Mouse (Mus musculus) liver, embryonic 14.5 days (tissue): ENCODE data around the gene Tef. TPM values are rescaled to one million over a fixed set of nuclear protein-coding genes. Genes with fewer than 3 reads are reported as not detected.

Experiments
- ATAC-seq: fragments of 200-750 bp; cut with Nextera tagmentation; 2 replicates; pipeline ENCODE4 v1.8.0; 2017; ENCODE audit warnings: moderate number of reproducible peaks, mild to moderate bottlenecking, moderate library complexity; ENCODE audit not compliant: insufficient read depth
- DNase-seq, 3 experiments: peaks; one replicate each; pipeline ENCODE4 v3.0.0-alpha.2; 2012 to 2013; ENCODE audit warnings: low read depth in 3 of 3, low spot score in 3 of 3
- H3K27ac ChIP-seq: fragments of 300-500 bp; sonication (generic); 2 replicates; pipeline ENCODE4 v1.5.1; 2014; ENCODE audit warnings: moderate library complexity, mild to moderate bottlenecking, control low read depth, inconsistent platforms
- H3K27me3 ChIP-seq: fragments of 300-500 bp; sonication (generic); 2 replicates; pipeline ENCODE4 v1.6.1; 2014; ENCODE audit warnings: mild to moderate bottlenecking, low read length, moderate library complexity; ENCODE audit not compliant: control insufficient read depth, insufficient read depth
- H3K36me3 ChIP-seq: fragments of 300-500 bp; sonication (generic); replicated peaks from 2 replicates; pipeline ENCODE4 v1.6.1; 2014; ENCODE audit warnings: low read depth; ENCODE audit not compliant: control insufficient read depth, insufficient read depth
- H3K4me1 ChIP-seq, 2 experiments: fragments of 200-500 bp in 1 of 2; fragments of 300-500 bp in 1 of 2; sonication (generic) in 1 of 2; replicated peaks; 2 replicates each; pipeline ENCODE4 v1.6.1; 2012 to 2014; ENCODE audit warnings: antibody characterized with exemption in 1 of 2, inconsistent platforms in 1 of 2, low read length in 1 of 2; ENCODE audit not compliant: control insufficient read depth in 2 of 2, insufficient read depth in 2 of 2
- H3K4me2 ChIP-seq: fragments of 300-500 bp; sonication (generic); 2 replicates; pipeline ENCODE4 v1.6.1; 2014; ENCODE audit warnings: low read depth, mild to moderate bottlenecking, control low read depth, moderate library complexity
- H3K4me3 ChIP-seq, 2 experiments: fragments of 200-500 bp in 1 of 2; fragments of 300-500 bp in 1 of 2; sonication (generic) in 1 of 2; 2 replicates each; pipeline ENCODE4 v1.5.1; 2012 to 2014; ENCODE audit warnings: low read depth in 2 of 2, low read length in 2 of 2, mild to moderate bottlenecking in 2 of 2, control low read depth in 1 of 2, inconsistent platforms in 1 of 2, moderate library complexity in 1 of 2; ENCODE audit not compliant: insufficient read depth in 1 of 2
- H3K9ac ChIP-seq: fragments of 300-500 bp; sonication (generic); replicated peaks from 2 replicates; pipeline ENCODE4 v1.6.1; 2014; ENCODE audit warnings: mild to moderate bottlenecking, control low read depth, moderate library complexity
- H3K9me3 ChIP-seq: fragments of 300-500 bp; sonication (generic); 2 replicates; pipeline ENCODE4 v1.6.1; 2016; ENCODE audit warnings: low read length, mixed read lengths; ENCODE audit not compliant: control insufficient read depth
- CTCF ChIP-seq: IDR thresholded peaks from 2 replicates; pipeline ENCODE4 v1.5.1; 2016; ENCODE audit warnings: antibody characterized with exemption, low read depth, control low read depth
- EP300 ChIP-seq: IDR thresholded peaks from 2 replicates; pipeline ENCODE4 v1.6.1; 2016; ENCODE audit warnings: antibody characterized with exemption, low read depth
- WGBS: fragments of 180-500 bp; shearing (Covaris S2); extraction: QIAGEN DNeasy Blood & Tissue Kit; methylation state at CpG from one replicate; pipeline ENCODE4 v1.1.7; 2014; ENCODE audit not compliant: insufficient replicate concordance; 5-methylcytosine and 5-hydroxymethylcytosine counted together
- polyA plus RNA-seq, 2 experiments: library from polyadenylated mRNA; depleted of rRNA in 1 of 2; stranded (reverse) in 1 of 2; unstranded in 1 of 2; fragments of >200 nt; fragmentation: Nextera tagmentation in 1 of 2; extraction: Ambion mirVana in 1 of 2; gene quantifications; 2 replicates each; pipeline versions ENCODE4 v1.2.1 to v1.2.3; 2012 to 2014

Tef gene
- polyA plus RNA-seq, 2 experiments, result 2.7 to 5.1 TPM

GRCm38 (mm10) chr15:81814716-81815370 lies 12.6 kb downstream of the Tef start:
- no peaks in the 10 kb centered on the region for H3K27me3 ChIP-seq
- no peak overlapping the region for H3K9ac ChIP-seq
- H3K4me1 ChIP-seq, result peaks cover 8 to 17% of the 10 kb centered on the region in 2 experiments; a peak in 3 of 4 replicates
- no peak overlapping the region for H3K4me2 ChIP-seq
- H3K4me3 ChIP-seq, result no peak overlapping the region
- no peaks in the 10 kb centered on the region for H3K9me3 ChIP-seq
- H3K27ac ChIP-seq, result no peak overlapping the region
- no peaks in the 10 kb centered on the region for H3K36me3 ChIP-seq
- TF ChIP-seq EP300, result no peak
- TF ChIP-seq CTCF, result no peak
- ATAC-seq (no peak), DNase-seq (no peak)
- WGBS, result 57% methylated on average over 12 of the region's 12 CpGs

DNA sequence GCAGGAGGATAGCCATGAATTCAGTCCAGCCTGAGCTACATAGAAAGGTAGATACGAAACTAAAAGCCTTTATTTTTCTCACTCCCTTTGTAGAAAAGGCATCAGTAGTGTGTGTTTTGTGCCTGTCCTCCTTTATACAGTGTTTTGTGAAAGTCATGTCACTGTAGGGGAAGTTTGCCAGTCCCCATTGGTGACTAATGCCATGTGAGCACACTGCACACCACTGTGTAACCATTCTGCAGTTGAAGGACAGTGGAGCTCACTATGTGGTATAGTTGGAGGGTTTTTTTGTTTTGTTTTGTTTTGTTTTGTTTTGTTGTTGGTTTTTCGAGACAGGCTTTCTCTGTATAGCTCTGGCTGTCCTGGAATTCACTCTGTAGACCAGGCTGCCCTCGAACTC lies 16.2 kb downstream of the Tef start:
- H3K4me1 ChIP-seq, result no peaks in the 10 kb centered on the region
- no peak overlapping the region for H3K4me3 ChIP-seq
- no peak for DNase-seq
- no peak for ATAC-seq
- H3K36me3 ChIP-seq, result no peaks in the 10 kb centered on the region
- TF ChIP-seq CTCF (no peak), EP300 (no peak)
- H3K9me3 ChIP-seq, result no peaks in the 10 kb centered on the region
- no peak overlapping the region for H3K9ac ChIP-seq
- no peaks in the 10 kb centered on the region for H3K27me3 ChIP-seq
- H3K27ac ChIP-seq, result no peak overlapping the region
- H3K4me2 ChIP-seq, result no peak overlapping the region
- WGBS, result 61% methylated on average over 3 of the region's 3 CpGs

- H3K4me1 ChIP-seq, result no peaks in the 10 kb centered on the region
- no peak overlapping the region for H3K4me2 ChIP-seq
- H3K4me3 ChIP-seq, result no peak overlapping the region
- TF ChIP-seq CTCF (no peak), EP300 (no peak)
- 60% methylated on average over 3 of the region's 3 CpGs for WGBS
- no peaks in the 10 kb centered on the region for H3K9me3 ChIP-seq
- no peak overlapping the region for H3K9ac ChIP-seq
- ATAC-seq, result no peak
- DNase-seq, result no peak
- H3K27ac ChIP-seq, result no peak overlapping the region
- H3K36me3 ChIP-seq, result no peaks in the 10 kb centered on the region
- H3K27me3 ChIP-seq, result no peaks in the 10 kb centered on the region
These were observed 20.4 kb downstream of the Tef start for GRCm38 (mm10) chr15:81822631-81823030.

DNA sequence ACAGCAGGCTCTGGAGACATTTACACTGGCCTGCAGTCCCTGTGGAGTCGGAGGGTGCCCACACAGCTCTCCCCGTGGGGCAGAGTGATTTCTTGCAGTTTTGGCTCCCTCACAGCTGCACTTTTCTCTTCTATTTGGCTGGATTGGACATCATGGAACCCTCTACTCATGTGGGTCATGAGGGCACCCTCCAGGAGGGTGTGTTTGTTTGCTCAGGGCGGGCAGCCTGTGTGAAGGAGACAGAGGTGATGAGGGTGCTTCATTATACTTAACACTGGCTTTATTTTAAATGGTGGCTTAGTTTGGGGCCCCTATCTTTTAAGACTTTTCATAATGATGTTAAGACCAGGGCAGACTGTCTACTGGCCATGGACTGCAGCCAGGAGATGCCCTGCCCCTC lies 22.6 kb downstream of the Tef start:
- H3K36me3 ChIP-seq, result no peaks in the 10 kb centered on the region
- no peaks in the 10 kb centered on the region for H3K9me3 ChIP-seq
- H3K27ac ChIP-seq, result no peak overlapping the region
- H3K27me3 ChIP-seq, result no peaks in the 10 kb centered on the region
- H3K9ac ChIP-seq, result no peak overlapping the region
- no peak for TF ChIP-seq EP300
- no peak for TF ChIP-seq CTCF
- H3K4me3 ChIP-seq, result no peak overlapping the region
- no peak for DNase-seq
- WGBS, result 73% methylated on average over 3 of the region's 3 CpGs
- H3K4me2 ChIP-seq, result no peak overlapping the region
- ATAC-seq, result no peak
- no peaks in the 10 kb centered on the region for H3K4me1 ChIP-seq

- Histone ChIP-seq H3K4me2 (no peak overlapping the region), H3K27ac (no peak overlapping the region), H3K9ac (no peak overlapping the region), H3K36me3 (no peaks in the 10 kb centered on the region), H3K4me1 (0 out of 4 replicates have a peak, but pooled peaks cover 0 to 2% of the 10 kb centered on the region in 2 experiments), H3K4me3 (no peak overlapping the region), H3K27me3 (no peaks in the 10 kb centered on the region), H3K9me3 (no peaks in the 10 kb centered on the region)
- DNase-seq (no peak), ATAC-seq (no peak)
- WGBS, result 67% methylated on average over 7 of the region's 7 CpGs
- TF ChIP-seq CTCF, result no peak
- TF ChIP-seq EP300, result no peak
These were observed 26.4 kb downstream of the Tef start for GRCm38 (mm10) chr15:81828426-81829207.
